Mouse (Mus musculus) layer of hippocampus, postnatal 10 days (tissue): ENCODE measurements around the gene Cutc. TPM values are rescaled to one million over a fixed set of nuclear protein-coding genes. Genes with fewer than 3 reads are reported as not detected.

Experiments
- DNase-seq, 2 experiments: peaks; one replicate each; pipeline ENCODE4 v3.0.0; 2021; ENCODE audit warnings: low spot score in 2 of 2
- long read RNA-seq: library from polyadenylated mRNA; stranded (forward); transcript quantifications from one replicate; pipeline ENCODE4 v2.0.0, GENCODE M21; 2023
- total RNA-seq, 2 experiments: library from RNA; stranded (reverse); gene quantifications; 2 replicates each; pipeline ENCODE4 v1.2.3; 2021

Cutc gene
- total RNA-seq: 1 to 10 TPM; 5.3 to 6.2 TPM
- long read RNA-seq, transcript Cutc-202 (9 exons, 1,233 nt): major isoform, 12 of 15 reads
- long read RNA-seq, partial matches to known transcripts: 0 of 15 reads
- long read RNA-seq, other reads (novel, unspliced or antisense): 3 of 15 reads

GRCm38 (mm10) chr19:43752489-43753225, at the start of gene Cutc, which contains the start of gene Cox15:
Gene Cutc, plus strand, starts transcription at chr19:43752996.
Gene Cox15, minus strand, starts transcription at chr19:43753000.
- peak; percentile 97 to 98 for DNase-seq

DNA sequence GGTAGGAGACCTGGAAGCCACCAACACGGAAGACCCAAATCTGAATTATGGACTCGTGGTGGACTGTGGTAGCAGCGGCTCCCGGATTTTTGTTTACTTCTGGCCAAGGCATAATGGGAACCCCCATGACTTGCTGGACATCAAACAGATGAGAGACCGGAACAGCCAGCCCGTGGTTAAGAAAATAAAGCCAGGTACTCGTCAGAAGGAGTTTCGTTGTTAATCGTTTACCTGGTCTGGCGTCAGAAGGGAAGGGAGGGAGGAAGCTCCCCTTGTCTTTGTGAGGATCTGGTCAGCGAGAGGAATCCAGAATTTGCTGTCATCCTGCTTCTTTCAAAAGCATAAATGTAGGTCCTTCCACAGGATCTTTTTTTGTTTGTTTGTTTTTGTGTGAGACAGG, 48.6 kb upstream of the Cutc start:
- DNase-seq: no peak

DNA sequence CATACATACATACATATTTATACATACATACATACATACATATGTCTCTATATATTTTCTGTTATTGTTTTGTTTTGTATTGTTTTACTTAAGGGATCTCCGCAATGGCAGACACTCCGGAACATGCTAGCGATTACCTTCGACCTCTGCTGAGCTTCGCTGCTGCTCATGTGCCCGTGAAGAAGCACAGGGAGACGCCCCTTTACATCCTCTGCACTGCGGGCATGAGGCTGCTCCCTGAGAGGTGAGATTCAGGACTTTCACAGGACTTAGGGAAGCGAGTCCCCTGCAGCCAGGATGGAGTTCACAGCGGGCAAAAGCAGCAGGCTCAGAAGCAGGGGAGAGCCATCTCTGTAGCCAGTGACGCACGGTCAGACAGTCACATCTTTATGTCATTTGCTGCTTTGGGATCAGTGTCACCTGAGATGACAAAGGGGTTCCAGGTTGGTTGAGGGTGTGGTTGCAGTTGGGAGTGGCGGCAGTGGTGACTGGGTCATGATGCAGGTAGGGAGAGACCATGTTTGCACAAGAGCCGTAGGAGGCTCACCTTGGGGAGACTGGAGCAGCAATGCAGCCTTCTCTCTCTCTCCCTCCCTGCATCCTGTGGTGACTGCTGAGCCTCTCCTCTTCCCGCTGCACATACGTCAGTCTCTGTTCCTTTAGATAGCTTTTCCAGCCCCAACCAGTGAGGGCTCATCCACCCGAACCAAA, 47.9 kb upstream of the Cutc start:
- no peak for DNase-seq

GRCm38 (mm10) chr19:43708206-43708605, 44.6 kb upstream of the Cutc start:
- DNase-seq: no peak

- DNase-seq: no peak
Measured at GRCm38 (mm10) chr19:43709317-43709716, 43.5 kb upstream of the Cutc start.

- DNase-seq: no peak
Measured at GRCm38 (mm10) chr19:43711159-43711916, 41.5 kb upstream of the Cutc start.

DNA sequence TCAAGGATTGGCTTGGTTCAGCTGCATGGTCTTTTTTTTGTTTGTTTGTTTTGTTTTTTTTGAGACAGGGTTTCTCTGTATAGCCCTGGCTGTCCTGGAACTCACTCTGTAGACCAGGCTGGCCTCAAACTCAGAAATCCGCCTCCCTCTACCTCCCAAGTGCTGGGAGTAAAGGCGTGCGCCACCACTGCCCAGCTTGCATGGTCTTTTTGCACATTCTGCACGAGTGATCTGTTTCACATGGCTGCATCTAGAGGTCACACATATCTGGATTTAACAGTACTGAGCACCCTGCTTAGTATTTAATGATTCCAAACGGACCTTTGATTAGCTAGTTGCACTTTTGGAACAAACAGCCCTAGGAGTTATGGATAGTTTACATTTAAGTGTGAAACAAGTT, 40.8 kb upstream of the Cutc start:
- DNase-seq: no peak

GRCm38 (mm10) chr19:43720061-43720460, 32.7 kb upstream of the Cutc start:
- DNase-seq: no peak

- DNase-seq: no peak
Measured at GRCm38 (mm10) chr19:43722891-43723290, 29.9 kb upstream of the Cutc start.

DNA sequence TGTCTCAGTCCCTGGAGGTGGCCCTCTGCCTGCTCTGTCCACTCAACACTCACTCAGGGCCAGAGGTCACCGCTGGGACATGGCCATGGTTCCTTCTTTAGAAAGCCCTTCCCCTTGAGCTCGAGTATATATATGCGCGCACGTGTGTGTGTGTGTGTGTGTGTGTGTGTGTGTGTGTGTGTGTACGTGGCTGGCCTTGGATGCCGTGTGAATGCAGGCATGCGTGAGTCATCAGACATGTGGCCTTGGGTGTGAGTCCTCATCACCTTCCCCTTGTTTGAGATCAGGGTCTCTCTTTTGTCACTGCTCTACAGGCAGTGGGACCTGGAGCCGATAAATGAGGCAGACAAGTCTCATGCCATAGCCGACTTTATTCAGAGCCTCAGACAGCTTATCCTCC, 29.3 kb upstream of the Cutc start:
- no peak for DNase-seq

DNA sequence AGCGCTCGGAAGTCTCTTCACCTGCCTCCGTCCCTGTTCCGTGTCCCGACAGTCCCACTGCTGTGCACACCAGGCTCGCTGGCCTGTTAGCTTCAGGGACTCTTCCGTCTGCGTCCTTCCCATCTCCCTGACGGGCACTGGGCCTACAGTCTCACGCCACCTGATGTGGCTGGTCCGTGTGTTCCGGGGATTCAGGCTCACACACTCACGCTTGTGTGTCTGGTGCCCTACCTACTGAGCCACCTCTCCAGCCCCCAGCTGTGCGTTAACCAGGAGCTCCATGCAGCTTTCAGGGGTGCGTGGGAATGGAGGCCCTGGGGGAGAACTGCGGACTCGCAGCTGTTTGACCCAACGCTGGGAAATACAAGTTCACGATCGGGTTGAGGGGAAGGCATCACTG, 28.6 kb upstream of the Cutc start:
- DNase-seq: no peak

DNA sequence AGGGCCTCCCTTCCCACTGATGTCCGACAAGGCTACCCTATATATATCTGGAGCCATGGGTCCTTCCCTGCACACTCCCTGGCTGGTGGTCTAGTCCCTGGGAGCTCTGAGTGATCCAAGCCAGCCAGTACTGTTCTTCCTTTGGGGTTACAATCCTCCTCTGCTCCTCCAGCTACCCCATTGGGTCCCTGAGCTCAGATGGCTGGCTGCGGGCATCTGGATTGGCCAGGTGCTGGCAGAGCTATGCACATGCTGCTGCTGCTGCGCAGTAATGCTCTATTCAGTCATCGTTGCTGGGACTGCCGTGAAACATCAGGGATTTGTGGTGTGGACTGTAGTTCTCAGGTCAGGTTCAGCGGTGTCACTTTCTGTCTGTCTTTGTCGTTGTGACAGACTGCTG, 28.0 kb upstream of the Cutc start:
- DNase-seq: no peak

- no peak for DNase-seq
Measured at GRCm38 (mm10) chr19:43726510-43727146, 26.2 kb upstream of the Cutc start.

GRCm38 (mm10) chr19:43729296-43730036, 23.3 kb upstream of the Cutc start:
- no peak for DNase-seq

DNA sequence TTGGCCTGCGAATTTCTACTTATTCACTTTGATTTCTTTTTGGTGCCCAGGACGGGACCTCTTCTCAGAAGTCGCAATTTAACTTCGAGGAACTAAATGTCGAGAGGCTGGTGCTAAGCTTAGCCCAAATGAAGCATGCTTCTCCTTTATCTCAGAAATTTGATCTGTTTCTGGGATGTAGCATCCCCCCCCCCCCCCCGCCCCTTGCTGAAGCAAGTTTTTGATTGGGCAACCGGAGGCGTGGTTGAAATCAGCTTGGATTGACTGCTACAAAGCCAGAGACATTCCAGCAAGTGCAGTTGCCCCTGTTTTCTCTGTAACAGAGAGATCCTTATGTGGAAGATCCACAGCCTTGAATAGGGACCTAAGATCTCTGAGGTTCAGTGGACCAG, 22.8 kb upstream of the Cutc start:
- no peak for DNase-seq

GRCm38 (mm10) chr19:43731157-43731556, 21.6 kb upstream of the Cutc start:
- no peak for DNase-seq

DNA sequence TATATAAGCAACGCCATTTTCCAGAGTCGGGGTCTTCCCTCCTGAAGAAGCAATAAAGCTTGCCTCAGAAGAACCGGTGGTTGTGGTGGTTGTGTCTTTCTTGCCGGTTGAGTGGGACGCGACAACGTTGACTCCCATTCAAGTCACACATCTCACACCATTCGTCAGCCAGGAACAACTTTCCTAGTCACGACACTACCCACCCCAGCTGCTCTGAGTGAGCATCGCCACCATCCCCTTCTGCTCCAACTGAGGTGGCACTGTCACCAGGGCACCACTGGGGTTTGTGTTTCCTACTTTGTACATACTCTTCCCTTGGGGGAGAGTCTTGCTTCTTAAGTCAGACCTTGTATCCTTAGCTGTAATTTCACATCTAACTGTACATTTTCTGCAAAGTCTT, 14.4 kb upstream of the Cutc start:
- DNase-seq: no peak

GRCm38 (mm10) chr19:43743401-43743800, 9.4 kb upstream of the Cutc start:
- DNase-seq: no peak

DNA sequence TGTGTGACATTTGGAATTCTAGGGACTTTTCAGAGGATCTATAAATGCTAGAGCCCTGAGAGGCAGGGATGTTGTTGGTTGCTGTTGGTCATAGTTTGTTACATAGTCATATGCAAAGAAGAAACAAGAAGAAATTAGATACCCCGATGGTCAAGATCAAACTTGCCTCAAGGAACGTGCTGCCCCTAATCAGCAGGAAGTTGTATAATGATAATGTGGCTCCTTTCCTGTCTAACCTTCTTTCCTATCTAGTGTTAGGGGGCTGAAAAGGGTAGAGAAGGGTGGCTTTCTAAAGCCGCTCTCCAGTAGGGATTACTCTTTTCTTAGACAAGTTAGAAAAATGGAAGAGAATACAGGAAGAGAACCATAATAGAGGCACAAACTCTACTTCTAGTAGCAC, 7.1 kb upstream of the Cutc start:
- no peak for DNase-seq

GRCm38 (mm10) chr19:43747877-43748276, 4.9 kb upstream of the Cutc start:
- DNase-seq: peak in 1 of 2 experiments; percentile 4

DNA sequence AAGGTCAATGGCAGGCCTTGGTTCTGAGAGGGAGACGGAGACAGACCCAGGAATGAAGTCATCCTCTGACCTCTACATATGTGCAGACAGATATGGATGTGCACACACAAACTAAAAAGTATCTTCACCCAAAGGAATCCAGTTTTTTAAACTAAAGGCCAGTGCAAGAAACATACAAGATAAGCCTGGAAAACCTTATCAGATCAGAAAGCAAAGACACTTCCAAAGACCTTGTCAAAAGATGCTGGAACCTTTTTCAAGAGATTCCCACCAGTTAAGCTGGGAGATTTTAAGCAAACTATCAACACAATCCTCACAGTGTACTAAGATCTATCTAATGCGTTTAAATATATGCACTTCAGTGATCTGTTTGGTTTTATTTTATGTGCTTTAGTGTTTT, 2.8 kb upstream of the Cutc start:
- DNase-seq: no peak
